Mouse (Mus musculus) midbrain, embryonic 15.5 days (tissue): ENCODE data around the gene Mpped2. TPM values are rescaled to one million over a fixed set of nuclear protein-coding genes. Genes with fewer than 3 reads are reported as not detected.
A peak's percentile ranks its signal among the peaks of the same experiment; 100 is the strongest.

ENCODE experiments used
- ATAC-seq: fragments of 200-750 bp; cut with Nextera tagmentation; replicated peaks from 2 replicates; pipeline ENCODE4 v1.8.0; 2017; ENCODE audit warnings: moderate TSS enrichment
- H3K27ac ChIP-seq: fragments of 300-500 bp; sonication (generic); 2 replicates; pipeline ENCODE4 v1.5.1; 2015; ENCODE audit warnings: mild to moderate bottlenecking, inconsistent platforms
- H3K27me3 ChIP-seq: fragments of 300-500 bp; sonication (generic); replicated peaks from 2 replicates; pipeline ENCODE4 v1.6.1; 2015; ENCODE audit warnings: inconsistent platforms
- H3K36me3 ChIP-seq: fragments of 300-500 bp; sonication (generic); replicated peaks from 2 replicates; pipeline ENCODE4 v1.6.1; 2015; ENCODE audit warnings: inconsistent platforms
- H3K4me1 ChIP-seq: fragments of 300-500 bp; sonication (generic); 2 replicates; pipeline ENCODE4 v1.6.1; 2015; ENCODE audit warnings: inconsistent platforms
- H3K4me2 ChIP-seq: fragments of 300-500 bp; sonication (generic); 2 replicates; pipeline ENCODE4 v1.6.1; 2015; ENCODE audit warnings: inconsistent platforms, mild to moderate bottlenecking, moderate library complexity
- H3K4me3 ChIP-seq: fragments of 300-500 bp; sonication (generic); 2 replicates; pipeline ENCODE4 v1.5.1; 2015; ENCODE audit warnings: mild to moderate bottlenecking, inconsistent platforms
- H3K9ac ChIP-seq: fragments of 300-500 bp; sonication (generic); 2 replicates; pipeline ENCODE4 v1.6.1; 2015; ENCODE audit warnings: mild to moderate bottlenecking, inconsistent platforms
- H3K9me3 ChIP-seq: fragments of 300-500 bp; sonication (generic); 2 replicates; pipeline ENCODE4 v1.6.1; 2016; ENCODE audit warnings: inconsistent platforms
- WGBS: fragments of 180-500 bp; shearing (Covaris S2); methylation state at CpG from one replicate; pipeline ENCODE4 v1.1.7; 2015; ENCODE audit warnings: mixed read lengths; 5-methylcytosine and 5-hydroxymethylcytosine counted together
- polyA plus RNA-seq: library from polyadenylated mRNA; unstranded; fragments of >200 nt; fragmentation: Nextera tagmentation; extraction: Ambion mirVana; gene quantifications from 2 replicates; pipeline ENCODE4 v1.2.1, GENCODE M21; 2015

The Mpped2 gene
- polyA plus RNA-seq, 1 experiment from 2014 or later = 150 TPM

DNA sequence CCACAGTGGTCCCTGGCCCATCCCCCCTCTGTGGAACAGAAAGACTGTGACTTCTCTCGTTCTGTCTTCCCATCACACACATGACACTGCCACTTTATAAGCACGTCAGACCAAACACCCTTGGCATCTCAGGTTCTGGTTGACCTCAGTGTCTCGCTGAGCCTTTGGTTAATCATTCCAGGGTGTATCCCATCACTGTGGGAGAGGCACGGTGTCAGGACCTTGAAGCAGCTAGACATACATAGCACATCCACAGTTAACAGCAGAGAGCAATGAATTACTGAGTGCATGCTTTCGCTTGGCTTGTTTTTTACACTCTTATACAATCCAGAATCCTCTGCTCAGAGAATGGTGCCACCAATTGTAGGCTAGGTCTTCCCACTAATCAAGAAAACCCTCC, 60.6 kb downstream of the Mpped2 start:
- WGBS = 88% methylated on average over 5 of the region's 5 CpGs

DNA sequence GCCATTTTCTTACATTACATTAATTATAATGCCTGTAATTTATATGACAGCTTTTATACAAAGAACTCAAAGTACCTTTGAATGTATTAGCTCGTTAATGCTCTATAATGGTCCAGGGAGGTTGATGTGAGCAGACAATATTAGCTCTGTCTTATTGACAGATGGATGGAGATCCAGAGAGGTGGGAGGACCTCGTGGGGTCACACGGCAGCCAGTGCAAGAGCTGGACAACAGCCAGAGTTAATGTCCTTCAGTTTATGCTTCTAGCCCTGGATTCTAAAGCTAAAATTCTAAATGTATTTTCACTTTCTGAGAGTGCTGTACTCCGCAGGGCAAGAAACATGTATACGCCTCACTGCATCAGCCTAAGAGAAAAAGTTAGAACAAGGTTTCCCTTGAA, 61.6 kb downstream of the Mpped2 start:
- no peak overlapping the region for H3K27ac ChIP-seq
- ATAC-seq = no peak
- H3K4me2 ChIP-seq = no peak overlapping the region
- H3K9ac ChIP-seq = no peak overlapping the region
- WGBS = 70% methylated on average over 5 of the region's 5 CpGs
- H3K36me3 ChIP-seq = no peaks in the 10 kb centered on the region
- no peaks in the 10 kb centered on the region for H3K27me3 ChIP-seq
- H3K4me1 ChIP-seq = peaks cover 16% of the 10 kb centered on the region; the same call in 1 of the 2 replicates
- H3K4me3 ChIP-seq = no peak overlapping the region
- H3K9me3 ChIP-seq = no peaks in the 10 kb centered on the region

More for the DNA sequence above, 60.6 kb downstream of the Mpped2 start:
- Histone ChIP-seq H3K27me3 (no peaks in the 10 kb centered on the region), H3K36me3 (no peaks in the 10 kb centered on the region), H3K4me1 (peaks cover 16% of the 10 kb centered on the region; the same call in 1 of the 2 replicates), H3K4me2 (no peak overlapping the region), H3K27ac (no peak overlapping the region), H3K9me3 (no peaks in the 10 kb centered on the region), H3K9ac (no peak overlapping the region), H3K4me3 (no peak overlapping the region)
- ATAC-seq = no peak

DNA sequence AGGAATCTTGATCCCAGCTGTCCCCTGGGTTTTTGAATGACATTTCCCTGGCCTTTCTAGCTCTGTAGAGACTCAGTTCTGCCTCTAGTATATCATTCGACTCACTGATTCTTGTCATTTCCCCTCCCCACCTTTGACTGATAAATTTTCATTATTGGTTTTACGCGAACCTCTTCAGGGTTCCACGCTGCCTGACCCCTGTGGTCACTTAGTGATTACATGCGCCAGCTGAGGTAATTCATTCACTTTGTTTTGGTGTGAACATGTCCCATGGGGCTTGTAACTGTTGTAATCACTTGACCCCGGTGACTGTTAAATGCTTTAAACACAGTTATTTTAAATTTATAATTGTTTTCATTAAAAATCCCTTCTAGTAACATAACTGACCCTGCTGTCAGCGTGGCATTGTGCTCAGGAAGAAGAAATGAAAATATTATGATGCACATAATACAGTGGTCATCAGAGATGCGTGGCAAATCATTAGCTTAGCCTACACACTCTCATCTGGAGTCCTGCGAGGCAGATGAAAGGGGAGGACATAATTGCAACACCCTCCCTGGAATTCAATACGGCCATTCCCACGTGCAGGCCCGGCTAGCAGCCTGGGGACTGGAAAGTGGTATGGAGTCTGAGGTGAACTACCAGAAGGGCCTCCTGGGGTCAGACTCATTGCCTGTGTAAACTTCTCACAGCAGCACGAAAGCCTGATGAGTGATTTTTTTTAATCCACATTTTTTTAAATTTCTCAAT, 63.5 kb downstream of the Mpped2 start:
- Histone ChIP-seq H3K4me3 (no peak overlapping the region), H3K9ac (no peak overlapping the region), H3K36me3 (no peaks in the 10 kb centered on the region), H3K4me2 (no peak overlapping the region), H3K9me3 (no peaks in the 10 kb centered on the region), H3K27me3 (no peaks in the 10 kb centered on the region), H3K27ac (no peak overlapping the region), H3K4me1 (peaks cover 12% of the 10 kb centered on the region; the same call in 1 of the 2 replicates)
- 26% methylated on average over 13 of the region's 13 CpGs for WGBS
- ATAC-seq = no peak

DNA sequence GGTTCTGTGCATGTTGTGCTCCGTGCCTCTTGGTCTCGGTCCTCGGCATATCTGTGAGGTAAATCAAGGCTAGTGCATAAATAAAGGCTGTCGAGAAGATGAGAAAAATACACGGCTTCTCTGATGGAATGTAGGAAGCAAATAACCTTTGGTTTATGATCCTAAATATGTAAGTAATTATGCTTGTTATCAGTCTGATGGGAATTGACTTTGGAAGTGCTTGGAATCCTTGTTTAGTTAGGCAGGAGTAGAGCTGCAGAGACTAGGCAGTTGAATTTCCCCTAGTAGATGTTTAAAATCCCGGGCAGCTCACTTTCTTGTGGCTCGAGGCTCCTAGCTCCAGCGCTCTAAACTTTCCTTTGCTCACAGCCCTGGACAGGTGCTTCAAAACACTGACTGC, 69.9 kb downstream of the Mpped2 start:
- H3K27ac ChIP-seq = no peak overlapping the region
- H3K36me3 ChIP-seq = no peaks in the 10 kb centered on the region
- no peaks in the 10 kb centered on the region for H3K4me1 ChIP-seq
- 89% methylated on average over 8 of the region's 8 CpGs for WGBS
- no peaks in the 10 kb centered on the region for H3K9me3 ChIP-seq
- H3K27me3 ChIP-seq = no peaks in the 10 kb centered on the region
- no peak for ATAC-seq
- H3K4me2 ChIP-seq = no peak overlapping the region
- no peak overlapping the region for H3K4me3 ChIP-seq
- no peak overlapping the region for H3K9ac ChIP-seq

DNA sequence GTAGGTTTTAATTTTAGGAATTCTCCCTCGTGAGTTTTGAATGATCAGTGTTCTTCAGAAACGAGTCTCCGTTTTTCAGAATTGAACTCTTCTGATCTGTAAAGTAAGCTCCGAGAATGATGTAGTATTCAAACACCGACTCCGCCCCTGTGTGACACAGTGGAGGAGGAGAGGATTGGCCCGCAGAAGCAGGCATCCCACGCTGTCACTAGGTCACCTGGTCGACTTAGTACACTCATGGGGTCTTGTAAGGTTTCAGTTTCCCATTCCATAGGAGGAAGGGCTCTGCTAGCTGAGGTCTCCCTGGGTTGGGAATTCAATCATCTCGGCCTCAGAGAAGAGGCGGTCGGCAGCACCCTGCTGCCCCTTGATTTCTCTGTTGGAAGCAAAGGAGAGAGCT, 76.2 kb downstream of the Mpped2 start:
- no peak overlapping the region for H3K4me3 ChIP-seq
- 85% methylated on average over 12 of the region's 12 CpGs for WGBS
- H3K27ac ChIP-seq = no peak overlapping the region
- no peak for ATAC-seq
- H3K4me2 ChIP-seq = no peak overlapping the region
- no peaks in the 10 kb centered on the region for H3K9me3 ChIP-seq
- peaks cover 4% of the 10 kb centered on the region; the same call in 1 of the 2 replicates for H3K4me1 ChIP-seq
- no peak overlapping the region for H3K9ac ChIP-seq
- H3K27me3 ChIP-seq = no peaks in the 10 kb centered on the region
- H3K36me3 ChIP-seq = no peaks in the 10 kb centered on the region

DNA sequence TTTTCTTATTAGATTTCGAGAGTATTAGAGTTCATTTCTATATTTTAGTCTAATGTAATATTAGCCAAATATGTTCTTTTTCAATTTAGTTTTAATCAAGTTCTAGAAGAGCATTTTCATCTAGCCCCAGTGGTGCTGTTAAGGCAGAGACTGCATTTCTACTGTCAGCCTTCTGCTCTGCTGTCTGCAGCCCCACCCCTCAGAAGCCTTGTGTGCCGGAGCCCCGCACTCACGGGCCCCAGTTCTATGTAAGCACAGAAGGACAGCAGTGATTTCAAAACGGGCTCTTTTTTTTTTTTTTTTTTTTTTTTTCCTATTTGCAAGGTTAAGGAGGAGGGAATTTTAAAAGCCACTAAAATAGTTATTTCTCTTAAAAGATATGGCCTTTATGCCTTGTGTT, 79.6 kb downstream of the Mpped2 start:
- no peak overlapping the region for H3K4me3 ChIP-seq
- H3K9ac ChIP-seq = no peak overlapping the region
- H3K36me3 ChIP-seq = no peaks in the 10 kb centered on the region
- 30% methylated on average over 5 of the region's 5 CpGs for WGBS
- no peaks in the 10 kb centered on the region for H3K27me3 ChIP-seq
- ATAC-seq = no peak
- H3K4me2 ChIP-seq = no peak overlapping the region
- no peaks in the 10 kb centered on the region for H3K9me3 ChIP-seq
- H3K27ac ChIP-seq = no peak overlapping the region
- H3K4me1 ChIP-seq = peaks cover 4% of the 10 kb centered on the region; the same call in 1 of the 2 replicates

DNA sequence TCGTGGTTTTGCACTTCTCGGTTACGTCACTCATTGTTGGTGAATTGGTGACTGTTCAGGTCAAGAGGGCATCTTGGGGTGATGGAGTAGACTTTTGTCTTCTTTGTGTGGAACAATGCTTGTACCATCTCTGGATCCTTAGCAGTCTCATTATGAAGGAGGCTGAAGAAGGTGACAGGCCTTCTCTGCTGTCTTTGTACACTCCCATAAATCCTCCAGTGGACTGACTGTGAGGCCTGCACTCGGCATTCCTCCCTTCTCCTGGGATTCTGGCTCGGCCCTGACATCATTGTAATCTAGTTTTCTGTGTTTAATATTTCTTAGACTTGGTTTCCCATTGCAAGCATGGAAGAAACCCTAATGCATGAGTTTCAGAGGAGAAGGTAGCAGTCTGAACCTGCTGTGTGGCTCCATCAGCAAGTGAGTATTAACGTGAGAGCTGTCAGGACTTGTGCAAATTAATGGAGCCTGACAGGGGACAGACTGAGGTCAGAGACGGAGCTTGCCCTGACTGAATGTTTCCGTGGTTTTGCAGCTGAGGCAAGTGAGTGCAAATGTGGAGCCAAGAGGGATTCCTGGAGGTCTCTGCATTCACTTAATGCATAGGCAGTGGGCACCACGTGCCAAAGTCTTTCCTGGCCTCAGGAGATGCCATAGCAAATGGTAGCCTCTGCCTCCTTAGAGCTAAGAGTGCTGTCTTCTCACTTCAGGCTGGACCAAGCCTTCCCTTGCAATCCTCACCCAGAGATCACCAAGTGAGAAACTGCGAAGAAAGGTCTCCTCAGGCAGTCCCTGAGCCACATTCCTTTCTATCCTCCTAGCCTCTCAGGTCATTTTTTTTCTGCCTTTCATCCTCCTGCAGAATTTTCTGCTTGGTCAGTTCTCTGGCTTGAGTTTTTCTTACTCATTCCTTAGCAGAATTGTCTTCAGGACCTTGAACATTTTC, 81.5 kb downstream of the Mpped2 start:
- Histone ChIP-seq H3K27ac (no peak overlapping the region), H3K9ac (no peak overlapping the region), H3K4me1 (peaks cover 4% of the 10 kb centered on the region; the same call in 1 of the 2 replicates), H3K4me2 (no peak overlapping the region), H3K9me3 (no peaks in the 10 kb centered on the region), H3K36me3 (no peaks in the 10 kb centered on the region), H3K27me3 (no peaks in the 10 kb centered on the region), H3K4me3 (no peak overlapping the region)
- no peak for ATAC-seq
- 55% methylated on average over 10 of the region's 10 CpGs for WGBS

DNA sequence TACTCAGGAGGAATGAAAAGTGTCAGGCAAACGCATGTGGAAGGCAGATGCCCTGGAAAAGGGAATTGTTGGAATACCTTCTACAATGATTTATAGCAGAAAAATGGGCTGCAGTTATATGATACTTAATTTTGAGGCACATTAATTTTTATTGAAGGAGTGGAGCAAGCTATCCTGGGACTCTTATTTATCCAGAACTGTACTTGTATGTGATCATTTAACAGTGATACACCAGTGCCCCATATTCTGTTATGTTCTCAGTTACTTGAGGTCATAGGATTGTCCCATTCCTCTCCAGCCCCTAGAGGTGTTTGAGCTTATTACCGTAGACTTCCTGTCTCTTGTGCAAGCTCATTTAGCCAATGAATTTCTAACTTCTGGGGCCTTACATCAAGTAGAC, 82.9 kb downstream of the Mpped2 start:
- Histone ChIP-seq H3K4me2 (no peak overlapping the region), H3K4me3 (no peak overlapping the region), H3K9me3 (no peaks in the 10 kb centered on the region), H3K27ac (no peak overlapping the region), H3K4me1 (peaks cover 11% of the 10 kb centered on the region), H3K36me3 (no peaks in the 10 kb centered on the region), H3K27me3 (no peaks in the 10 kb centered on the region), H3K9ac (no peak overlapping the region)
- 89% methylated on average over 2 of the region's 2 CpGs for WGBS
- ATAC-seq = no peak

DNA sequence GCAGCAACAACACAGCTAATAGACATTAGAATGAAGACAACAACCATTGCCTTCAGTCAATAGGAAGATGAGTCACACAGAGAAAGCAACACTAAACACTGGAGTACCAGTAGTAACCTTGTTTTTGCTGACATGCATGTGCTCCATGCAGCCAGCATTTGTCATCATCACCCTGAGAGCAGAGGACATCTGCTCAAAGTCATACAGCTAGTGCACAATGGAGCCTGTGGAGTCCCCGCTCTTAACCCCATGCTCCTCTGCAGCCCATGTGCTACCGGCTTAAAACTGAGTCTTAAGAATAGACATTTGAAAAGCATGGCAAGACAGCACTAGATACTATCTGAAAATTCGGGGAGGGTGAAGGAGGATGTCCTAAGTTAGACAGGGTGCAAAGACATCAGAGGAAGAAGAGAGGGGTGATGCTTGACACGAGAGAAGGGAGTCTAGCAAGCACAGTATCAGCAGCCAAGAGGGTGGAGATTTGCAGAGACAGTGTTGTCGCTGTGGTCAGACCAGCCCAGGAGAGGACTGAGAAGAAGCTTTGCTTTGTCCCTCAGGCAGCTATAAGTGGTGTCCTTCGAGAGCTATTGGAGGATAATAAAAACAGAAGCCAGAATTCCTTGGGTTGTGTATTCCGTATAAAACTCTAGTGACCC, 85.9 kb downstream of the Mpped2 start:
- H3K27me3 ChIP-seq = no peaks in the 10 kb centered on the region
- no peak overlapping the region for H3K9ac ChIP-seq
- no peak overlapping the region for H3K4me3 ChIP-seq
- no peak overlapping the region for H3K4me2 ChIP-seq
- no peak overlapping the region for H3K27ac ChIP-seq
- no peaks in the 10 kb centered on the region for H3K36me3 ChIP-seq
- no peaks in the 10 kb centered on the region for H3K9me3 ChIP-seq
- peaks cover 31% of the 10 kb centered on the region for H3K4me1 ChIP-seq
- ATAC-seq = no peak
- WGBS = 90% methylated on average over 7 of the region's 7 CpGs

DNA sequence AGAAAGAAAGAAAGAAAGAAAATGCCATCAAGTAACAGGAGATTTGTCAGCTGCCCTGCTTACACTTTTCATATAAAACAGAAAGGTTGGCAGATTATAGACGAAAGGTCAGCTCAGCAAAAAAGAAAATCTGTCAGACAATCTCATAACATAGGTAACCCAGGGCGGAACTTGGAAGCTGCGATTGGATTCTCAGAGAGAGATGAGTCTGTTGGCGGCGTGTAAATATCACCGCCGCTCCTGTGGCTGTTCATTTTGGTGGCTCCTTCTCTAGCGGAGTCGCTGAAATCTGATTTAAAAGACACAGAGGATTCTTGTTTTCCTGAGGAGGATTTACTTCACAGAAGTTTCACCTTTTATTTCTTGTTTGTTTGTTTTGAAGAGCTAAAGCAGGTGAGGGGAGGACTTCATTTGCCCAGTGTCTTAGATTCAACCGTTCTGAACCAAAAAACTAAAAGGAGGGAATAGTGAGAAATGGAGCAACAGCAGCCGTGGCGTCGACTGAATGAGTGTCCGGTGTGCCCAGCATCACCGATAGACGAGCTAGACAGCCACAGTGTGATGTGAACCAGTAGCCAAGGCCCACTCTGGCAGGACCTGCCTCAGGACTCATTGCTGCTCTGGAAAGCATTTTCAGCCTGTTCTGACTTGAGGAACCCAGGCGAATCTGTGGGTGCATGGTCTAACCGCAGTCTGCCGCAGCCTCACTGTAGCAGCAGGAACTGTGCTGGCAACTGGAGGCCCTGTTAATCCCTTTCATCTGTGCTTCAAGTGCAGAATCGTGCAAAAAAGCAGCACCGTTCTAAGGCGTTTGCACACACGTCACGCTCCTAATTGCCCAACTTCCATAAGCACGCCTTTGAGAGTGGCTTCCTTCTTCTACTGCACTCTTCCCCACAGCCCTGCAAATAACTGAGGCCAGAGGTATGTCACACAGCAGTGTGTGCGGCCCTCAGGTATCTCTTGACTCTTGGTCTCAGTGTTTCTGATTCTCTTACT, 88.4 kb downstream of the Mpped2 start:
- Histone ChIP-seq H3K4me1 (peaks cover 31% of the 10 kb centered on the region), H3K4me3 (no peak overlapping the region), H3K9ac (no peak overlapping the region), H3K27me3 (no peaks in the 10 kb centered on the region), H3K36me3 (no peaks in the 10 kb centered on the region), H3K9me3 (no peaks in the 10 kb centered on the region), H3K27ac (peak overlapping the region; percentile 66), H3K4me2 (no peak overlapping the region)
- peak; percentile 82 for ATAC-seq
- WGBS = 46% methylated on average over 26 of the region's 26 CpGs

DNA sequence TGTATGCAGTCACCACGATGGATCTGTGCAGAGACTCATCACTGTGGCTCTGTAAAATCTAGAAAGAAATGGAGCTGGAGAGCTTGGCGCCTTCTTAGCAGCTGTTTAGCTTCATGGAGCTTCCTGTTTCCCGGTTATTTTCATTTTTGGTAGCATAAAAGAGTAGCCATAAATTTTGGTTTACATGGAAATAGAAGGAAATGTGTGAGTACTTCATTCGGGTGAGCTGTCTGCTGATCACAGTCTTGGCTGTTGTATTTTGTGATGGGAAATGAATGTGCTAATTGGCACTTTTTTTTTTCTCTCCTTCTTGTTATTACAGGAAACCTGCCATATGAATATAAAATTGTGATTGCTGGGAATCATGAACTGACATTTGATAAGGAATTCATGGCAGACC, 90.2 kb downstream of the Mpped2 start:
- no peak overlapping the region for H3K4me2 ChIP-seq
- H3K9ac ChIP-seq = no peak overlapping the region
- no peak overlapping the region for H3K4me3 ChIP-seq
- H3K9me3 ChIP-seq = no peaks in the 10 kb centered on the region
- H3K4me1 ChIP-seq = peaks cover 31% of the 10 kb centered on the region
- H3K27ac ChIP-seq = 0 out of 2 replicates have a peak overlapping the region, but pooled peaks have one; percentile 0
- ATAC-seq = no peak
- no peaks in the 10 kb centered on the region for H3K27me3 ChIP-seq
- 74% methylated on average over 4 of the region's 4 CpGs for WGBS
- H3K36me3 ChIP-seq = no peaks in the 10 kb centered on the region
